Mouse (Mus musculus) CH12.LX (cell line): ENCODE measurements around the gene Amotl2.

Experiments used
- CTCF ChIP-seq, 2 experiments: IDR thresholded peaks in 1 of 2; conservative IDR thresholded peaks in 1 of 2; 2 replicates each; pipeline ENCODE4 v1.5.1; 2011 to 2012; ENCODE audit warnings: low read depth in 2 of 2, low read length in 2 of 2, improper control_type of control experiment in 1 of 2, inconsistent platforms in 1 of 2, mild to moderate bottlenecking in 1 of 2, moderate library complexity in 1 of 2
- EP300 ChIP-seq: IDR thresholded peaks from 2 replicates; pipeline ENCODE4 v1.6.1; 2011; ENCODE audit warnings: low read length, improper control_type of control experiment
- IRF4 ChIP-seq: IDR thresholded peaks from 2 replicates; pipeline ENCODE4 v1.6.1; 2014; ENCODE audit warnings: low read depth, mild to moderate bottlenecking, inconsistent platforms, low read length, improper control_type of control experiment
- MAX ChIP-seq: IDR thresholded peaks from 2 replicates; pipeline ENCODE4 v1.6.1; 2011; ENCODE audit warnings: low read length, improper control_type of control experiment
- TBP ChIP-seq: conservative IDR thresholded peaks from 2 replicates; pipeline ENCODE4 v1.6.1; 2011; ENCODE audit warnings: low read depth, low read length, improper control_type of control experiment
- UBTF ChIP-seq: IDR thresholded peaks from 2 replicates; pipeline ENCODE4 v1.6.1; 2012; ENCODE audit warnings: low read depth, mild to moderate bottlenecking, inconsistent platforms, low read length, improper control_type of control experiment, moderate library complexity
- USF1 ChIP-seq: IDR thresholded peaks from 2 replicates; pipeline ENCODE4 v1.6.1; 2014; ENCODE audit warnings: low read depth, mild to moderate bottlenecking, inconsistent platforms, low read length, improper control_type of control experiment
- ZNF384 ChIP-seq: IDR thresholded peaks from 2 replicates; pipeline ENCODE4 v1.6.1; 2012; ENCODE audit warnings: low read depth, low read length, improper control_type of control experiment, inconsistent platforms

- no peak for TF ChIP-seq ZNF384
- no peak for TF ChIP-seq EP300
- no peak for TF ChIP-seq TBP
- no peak for TF ChIP-seq MAX
- TF ChIP-seq UBTF, result no peak
- no peak for TF ChIP-seq CTCF (conservative IDR thresholded peaks at IDR 0.05 in 1 of 2, IDR thresholded peaks at IDR 0.05 in 1 of 2; ENCODE audit: low read depth in 2 of 2, low read length in 2 of 2)
- no peak for TF ChIP-seq IRF4
- TF ChIP-seq USF1, result no peak
Observed at GRCm38 (mm10) chr9:102735996-102736395, 19.5 kb downstream of the Amotl2 start.
